Mouse (Mus musculus) right cerebral cortex, adult 18-20 months (tissue): ENCODE measurements around the gene Syncrip.

Experiments
- DNase-seq: peaks from one replicate; pipeline ENCODE4 v3.0.0; 2022; ENCODE audit warnings: mixed read lengths

The Syncrip gene

DNA sequence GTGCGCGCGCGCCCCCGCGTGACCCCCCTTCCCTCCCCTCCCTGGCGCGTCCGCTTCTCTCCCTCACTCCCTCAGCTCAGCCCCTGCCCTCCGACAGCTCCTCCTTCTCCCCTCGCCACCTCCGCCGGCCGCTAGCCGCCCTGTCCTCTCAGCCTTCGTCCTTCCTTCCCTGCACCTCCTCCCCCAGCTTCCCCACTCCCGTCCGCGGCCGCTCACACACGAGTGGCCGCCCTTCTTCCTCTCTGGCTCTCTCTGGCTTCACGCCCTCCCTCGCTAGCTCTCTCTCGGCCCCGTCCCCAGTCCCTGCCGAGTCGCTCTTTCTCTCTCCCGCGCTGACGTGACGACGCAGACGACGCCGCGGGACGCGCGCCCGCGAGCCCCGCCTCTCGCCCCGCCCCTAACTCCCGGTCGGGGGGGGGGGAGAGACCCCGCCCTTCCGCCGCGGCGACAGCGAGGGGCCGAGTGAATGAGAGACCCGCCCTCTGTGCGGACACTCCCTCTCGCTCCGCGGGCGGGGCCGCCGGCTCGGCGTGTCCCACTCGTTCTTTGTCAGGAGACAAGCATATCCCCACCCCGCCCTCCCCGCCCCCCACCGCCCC lies at the start of gene Syncrip:
Gene Syncrip, minus strand, starts transcription at position 345 of the 599 bp plus-strand sequence.
- peak; percentile 91 for DNase-seq

DNA sequence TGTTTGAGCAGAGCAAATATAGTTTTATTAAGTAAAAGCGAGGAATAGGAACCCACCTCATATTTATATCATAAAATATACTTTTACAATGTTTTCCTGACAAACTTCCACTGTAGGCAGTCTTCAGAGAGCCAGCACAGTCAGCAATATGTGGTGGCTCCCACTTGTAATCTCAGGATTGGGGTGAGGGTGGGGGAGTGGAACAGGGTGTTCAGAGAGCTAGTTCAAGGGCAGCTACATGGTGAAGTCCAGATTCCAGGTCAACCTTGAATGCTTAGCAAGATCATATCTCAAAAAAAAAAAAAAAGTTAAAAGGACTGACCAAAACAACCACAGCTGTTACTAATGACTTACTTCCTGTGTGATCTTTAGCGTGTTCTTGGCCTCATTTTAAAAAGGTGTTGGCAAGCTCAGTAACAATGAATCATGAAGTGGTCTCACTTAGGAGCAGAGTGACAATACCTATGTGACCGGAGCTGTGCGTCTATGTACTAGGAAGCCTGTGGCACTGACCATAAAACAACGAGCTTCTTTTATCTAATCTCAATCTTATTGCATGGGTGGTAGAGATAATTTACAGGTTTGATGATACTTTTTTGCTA lies 47.7 kb upstream of the Syncrip start:
- DNase-seq, result no peak

DNA sequence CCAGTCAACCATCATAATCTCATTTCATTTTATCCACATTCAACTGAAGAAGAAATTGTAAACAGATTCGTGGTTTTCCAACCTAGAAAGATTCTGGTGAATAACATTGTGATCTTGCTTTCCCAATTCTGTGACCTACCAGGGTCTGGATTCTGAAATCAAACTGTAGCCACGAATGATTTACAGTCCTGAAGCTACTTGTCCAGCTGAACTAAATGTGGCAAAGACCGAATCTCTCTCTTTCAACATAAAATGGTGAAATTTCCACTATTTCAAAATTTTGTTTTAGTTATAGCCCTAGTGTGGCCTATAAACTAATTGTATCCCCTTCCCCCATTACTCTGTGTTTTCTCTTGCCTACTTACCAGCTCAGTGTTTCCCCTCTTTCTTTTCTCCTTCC lies 47.2 kb upstream of the Syncrip start:
- DNase-seq, result no peak

DNA sequence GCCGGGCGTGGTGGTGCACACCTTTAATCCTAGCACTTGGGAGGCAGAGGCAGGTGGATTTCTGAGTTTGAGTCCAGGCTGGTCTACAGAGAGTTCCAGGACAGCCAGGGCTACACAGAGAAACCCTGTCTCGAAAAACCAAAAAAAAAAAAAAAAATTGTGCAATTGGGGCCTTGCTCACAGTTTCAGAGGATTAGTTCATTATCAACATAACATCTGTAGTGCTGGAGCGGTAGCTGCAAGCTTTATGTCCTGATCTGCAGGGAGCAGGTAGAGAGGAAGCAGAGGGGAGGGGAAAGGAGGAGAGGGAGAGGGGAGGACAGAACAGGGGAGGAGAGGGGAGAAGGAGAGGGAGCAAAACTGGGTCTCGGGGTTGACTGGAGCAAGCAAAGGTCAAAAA lies 46.4 kb upstream of the Syncrip start:
- no peak for DNase-seq

DNA sequence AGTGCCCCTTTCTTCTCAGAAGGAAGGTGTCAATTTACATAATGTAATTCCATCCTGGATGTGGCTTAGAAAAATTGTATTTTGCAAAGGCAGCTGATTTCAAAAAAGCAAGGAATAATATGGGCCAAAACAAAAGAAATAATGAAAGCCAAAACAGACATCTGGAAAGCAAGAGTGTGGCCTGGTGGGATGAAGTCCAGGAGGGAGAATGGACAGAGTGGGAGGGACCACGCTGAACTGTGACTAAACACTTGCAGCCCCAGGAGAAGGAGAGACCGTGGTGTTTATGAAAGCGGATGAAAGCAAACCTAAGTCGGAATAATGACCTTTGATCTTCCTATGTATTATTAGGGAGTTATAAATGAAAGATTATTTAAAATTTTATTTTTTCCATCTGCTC lies 45.6 kb upstream of the Syncrip start:
- DNase-seq, result no peak

DNA sequence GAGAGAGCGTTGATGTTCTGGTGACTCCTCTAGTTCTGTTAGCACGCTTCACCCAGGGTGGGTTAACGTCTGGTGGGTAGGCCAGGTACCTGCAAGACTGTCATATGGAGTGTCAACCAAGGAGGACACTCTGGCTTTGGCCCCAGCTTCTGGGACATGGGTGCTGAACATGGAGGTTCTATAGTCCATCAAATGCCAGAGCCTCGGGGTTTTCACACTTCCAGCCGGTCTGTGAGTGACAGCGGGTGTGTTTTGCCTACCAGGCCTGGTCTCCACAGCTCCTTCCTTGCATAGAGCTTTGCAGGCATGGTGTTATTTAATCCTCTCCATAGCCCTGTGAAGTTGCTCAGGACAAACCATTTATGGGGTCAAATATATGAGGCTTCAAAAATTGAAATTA lies 43.0 kb upstream of the Syncrip start:
- DNase-seq, result no peak

DNA sequence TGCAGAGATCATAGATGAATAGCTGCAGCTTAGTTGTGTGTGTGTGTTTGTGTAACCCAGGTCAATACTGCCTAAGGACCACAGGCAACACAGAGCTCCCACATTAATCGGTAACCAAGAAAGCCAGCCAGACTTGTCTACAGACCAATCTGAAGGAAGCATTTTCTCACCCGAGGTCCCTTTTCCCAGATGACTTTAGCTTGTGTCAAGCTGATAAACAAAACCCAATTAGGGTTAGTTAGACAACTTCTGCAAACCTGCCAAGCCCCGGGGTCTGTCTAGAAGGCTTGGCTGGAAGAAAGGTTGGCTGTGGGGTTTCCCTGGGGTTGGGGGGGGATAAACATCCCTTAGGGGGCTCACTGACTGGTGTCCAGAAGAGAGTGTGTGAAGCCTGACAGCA lies 42.4 kb upstream of the Syncrip start:
- DNase-seq, result no peak

DNA sequence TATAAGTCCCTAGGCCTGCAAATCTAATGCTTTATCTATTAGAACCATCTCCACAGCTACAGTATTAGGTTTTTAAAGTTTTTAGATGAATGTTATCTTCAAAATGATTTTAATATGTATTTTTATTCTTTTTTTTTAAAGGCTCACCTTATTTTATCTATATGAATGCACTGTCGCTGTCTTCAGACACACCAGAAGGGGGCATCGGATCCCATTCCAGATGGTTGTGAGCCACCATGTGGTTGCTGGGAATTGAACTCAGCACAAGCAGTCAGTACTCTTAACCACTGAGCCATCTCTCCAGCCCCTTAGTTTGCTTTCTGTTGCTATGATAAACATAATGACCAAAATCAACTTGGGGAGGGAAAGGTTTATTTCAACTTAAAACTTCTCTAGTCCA lies 42.0 kb upstream of the Syncrip start:
- DNase-seq, result no peak

DNA sequence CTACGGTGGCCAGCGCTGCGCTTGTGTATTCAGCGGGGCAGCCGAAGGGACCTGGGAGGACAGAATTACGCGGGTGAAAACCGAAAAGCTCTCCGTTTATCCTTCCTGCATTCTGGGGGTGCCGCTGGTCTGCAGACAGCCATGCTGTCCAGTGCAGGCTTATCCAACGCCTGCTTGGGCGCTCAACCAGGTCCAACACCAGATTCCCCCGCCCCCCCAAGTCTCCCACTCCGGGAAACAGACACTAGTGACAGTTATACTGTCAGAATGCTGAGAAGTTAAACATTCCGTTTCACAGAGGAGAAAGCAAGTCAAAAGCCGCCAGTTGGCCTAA lies 40.9 kb upstream of the Syncrip start:
- no peak for DNase-seq

DNA sequence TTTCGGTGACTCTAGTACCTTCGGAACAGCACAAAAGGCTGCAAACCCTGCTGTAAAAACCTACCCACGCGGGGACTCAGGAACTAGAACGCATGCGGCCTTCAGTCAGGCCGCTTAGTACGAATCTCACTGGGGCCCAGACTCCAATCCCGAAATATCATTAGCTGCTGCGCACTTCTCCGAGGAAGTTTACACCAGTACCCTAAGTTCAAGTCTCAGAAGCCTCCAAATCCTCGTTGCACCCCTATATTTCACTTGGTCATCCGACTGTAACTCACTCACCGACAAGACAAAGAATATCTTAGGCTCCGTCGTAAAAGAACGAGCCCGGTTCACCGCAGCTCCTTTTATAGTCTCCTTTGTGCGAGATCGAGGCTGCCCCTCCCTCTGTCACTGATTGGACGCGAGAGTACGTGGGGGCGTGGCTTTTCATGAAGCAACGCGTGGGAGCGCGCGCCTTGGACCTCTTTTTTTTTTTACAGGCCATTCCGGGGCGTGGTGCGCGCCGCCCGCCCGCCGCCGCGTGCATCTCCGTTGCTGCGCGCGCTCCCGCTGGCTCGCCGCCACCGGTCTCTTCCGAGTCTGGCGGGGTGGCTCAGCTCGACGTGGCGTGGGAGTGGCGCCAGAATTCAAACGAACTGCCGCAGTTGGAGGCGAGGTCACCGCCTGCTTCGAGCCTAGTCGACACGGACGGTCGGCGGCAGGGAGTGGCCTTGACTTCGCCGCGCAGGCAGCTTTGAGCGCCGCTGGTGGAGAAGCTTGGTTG lies 40.4 kb upstream of the Syncrip start:
- DNase-seq, result peak; percentile 96

DNA sequence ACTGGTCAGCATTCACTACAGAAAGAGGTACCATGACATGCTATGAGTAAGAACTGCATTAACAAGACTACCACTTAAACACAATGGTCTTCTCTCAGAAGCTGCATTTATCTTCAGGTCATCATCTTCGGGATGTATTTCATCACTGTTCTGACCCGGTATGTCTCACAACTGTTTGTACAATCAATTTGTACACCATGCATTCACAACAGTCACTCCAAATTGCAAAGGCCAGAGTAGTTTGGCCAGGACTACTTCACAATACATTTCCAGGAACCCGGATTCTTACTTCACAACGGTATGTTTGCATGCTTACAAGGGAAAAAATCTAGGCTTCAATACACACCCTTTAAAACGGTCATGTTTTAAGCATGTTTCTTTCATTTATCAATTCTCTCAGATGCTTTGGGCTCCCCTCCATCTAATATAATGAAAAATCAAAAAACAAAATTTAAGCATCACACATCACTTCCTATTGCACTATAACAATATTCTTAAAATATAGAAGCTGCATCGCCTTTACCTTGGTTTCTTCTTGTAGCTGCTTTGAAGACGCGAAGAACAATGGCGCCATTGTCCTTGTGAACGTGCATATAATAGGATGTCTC lies 39.7 kb upstream of the Syncrip start:
- DNase-seq, result no peak

DNA sequence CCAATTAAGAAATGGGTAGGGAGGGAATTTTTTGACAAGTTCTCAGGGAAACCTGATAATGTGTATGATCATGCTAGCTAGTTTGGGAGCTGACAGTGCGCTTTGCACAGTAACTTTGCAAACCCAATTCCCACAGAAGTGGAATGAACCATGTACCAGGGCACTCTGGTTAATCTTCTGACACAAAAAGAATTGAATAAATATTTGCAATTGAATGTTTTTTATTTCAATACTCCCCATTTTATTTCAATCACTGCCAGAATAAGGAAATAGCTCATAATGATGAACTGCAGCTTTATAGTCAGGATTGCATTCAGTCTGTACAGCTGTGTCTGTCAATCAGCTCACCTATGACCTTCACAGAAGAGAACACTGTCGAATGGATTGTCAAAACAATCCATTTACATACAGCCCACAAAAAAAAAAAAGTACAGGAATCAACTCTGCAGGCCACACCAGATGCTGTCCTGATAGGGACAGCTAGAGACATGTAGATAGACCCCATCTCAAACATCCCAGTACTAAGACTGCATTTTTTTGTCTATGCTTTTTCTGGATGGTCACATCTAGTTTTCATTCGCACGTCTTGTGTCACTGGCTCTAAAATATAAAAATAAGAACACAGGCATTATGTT lies 38.6 kb upstream of the Syncrip start:
- no peak for DNase-seq

DNA sequence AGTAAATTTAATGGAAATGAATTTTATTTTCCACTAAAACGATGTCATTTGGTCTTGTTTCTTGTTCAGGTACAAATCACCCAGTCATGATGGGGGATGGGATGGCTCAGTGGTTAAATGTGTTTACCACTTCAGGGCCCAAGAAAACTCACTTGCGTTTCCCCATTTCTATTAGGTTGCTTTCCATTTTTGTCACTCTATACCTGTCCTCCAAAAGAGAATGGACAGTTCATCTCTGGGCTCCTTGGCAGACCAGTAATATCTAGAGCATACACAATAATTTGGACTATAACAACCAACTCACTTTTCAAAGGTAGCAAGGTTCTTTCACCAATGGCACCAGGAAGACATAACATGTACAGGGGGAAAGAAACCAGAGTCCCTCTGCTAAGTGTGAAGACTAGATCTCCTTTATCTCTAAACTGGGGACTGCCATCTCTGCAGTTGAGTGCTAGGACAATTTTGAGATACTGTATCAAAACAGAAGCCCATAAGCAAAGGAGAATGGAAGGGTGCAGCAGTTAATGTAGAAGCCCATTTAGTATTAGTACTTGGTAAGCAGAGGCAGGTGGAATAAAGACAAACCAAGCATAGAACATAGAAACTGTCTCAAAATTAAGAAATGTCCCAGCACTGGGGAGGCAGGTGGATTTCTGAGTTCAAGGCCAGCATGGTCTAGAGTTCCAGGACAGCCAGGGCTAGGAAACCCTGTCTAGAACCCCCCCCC lies 37.9 kb upstream of the Syncrip start:
- DNase-seq, result no peak

DNA sequence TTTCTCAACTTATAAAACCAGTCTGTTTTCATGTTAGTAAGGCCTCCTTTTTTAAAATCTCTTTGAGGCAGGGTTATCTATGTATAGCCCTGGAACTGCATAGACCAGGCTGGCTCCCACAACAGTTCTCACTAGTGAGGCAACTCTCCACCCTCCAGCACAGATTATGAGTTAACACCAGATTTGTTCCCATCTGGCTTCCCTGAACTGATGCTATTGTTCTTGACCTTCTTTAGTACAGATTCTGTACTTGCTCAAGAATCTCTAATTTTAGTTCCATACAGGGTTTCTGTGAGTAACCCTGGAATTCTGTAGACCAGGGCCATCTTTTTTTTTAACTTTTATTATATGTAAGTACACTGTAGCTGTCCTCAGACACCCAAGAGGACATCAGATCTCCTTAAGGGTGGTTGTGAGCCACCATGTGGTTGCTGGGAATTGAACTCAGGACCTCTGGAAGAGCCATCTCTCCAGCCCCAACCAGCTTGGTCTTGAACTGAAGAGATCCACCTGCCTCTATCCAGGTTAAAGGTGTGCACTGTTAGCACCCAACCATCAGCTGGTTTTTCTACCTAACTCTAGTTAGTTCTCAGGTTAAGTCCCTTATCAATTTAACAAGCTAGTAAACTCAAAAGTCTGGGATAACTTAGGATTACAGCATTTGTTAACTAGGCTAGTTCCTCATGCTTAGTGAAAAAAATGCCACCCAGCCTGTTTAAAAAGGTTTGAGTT lies 37.2 kb upstream of the Syncrip start:
- DNase-seq, result no peak

DNA sequence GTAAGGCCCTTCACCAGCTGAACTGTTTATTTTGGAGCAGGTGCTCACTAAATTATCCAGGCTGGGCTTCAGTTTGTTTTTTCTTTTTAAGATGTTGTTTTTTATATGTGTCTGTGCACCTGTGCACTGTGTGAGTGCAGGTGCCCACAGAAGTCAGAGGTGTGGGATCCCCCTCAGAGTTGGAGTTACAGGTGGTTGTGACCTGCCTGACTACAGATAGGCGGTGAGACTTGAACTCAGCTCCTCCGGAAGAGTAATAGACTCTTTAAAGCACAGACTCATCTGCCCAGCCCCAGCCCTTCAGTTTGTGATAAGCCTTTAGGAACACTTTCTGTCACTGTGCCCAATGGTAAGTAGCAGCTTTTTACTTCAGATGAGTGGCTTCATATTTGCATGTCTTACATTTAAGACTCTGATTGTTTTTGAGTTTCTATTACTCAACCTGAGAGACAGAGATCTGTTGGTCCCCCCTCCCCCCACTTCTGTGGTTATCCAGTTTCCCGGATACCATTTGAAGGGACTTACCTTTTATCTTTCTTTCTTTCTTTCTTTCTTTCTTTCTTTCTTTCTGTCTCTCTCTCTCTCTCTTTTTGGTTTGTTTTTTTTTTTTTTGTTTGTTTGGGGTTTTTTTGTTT lies 34.1 kb upstream of the Syncrip start:
- DNase-seq, result no peak

DNA sequence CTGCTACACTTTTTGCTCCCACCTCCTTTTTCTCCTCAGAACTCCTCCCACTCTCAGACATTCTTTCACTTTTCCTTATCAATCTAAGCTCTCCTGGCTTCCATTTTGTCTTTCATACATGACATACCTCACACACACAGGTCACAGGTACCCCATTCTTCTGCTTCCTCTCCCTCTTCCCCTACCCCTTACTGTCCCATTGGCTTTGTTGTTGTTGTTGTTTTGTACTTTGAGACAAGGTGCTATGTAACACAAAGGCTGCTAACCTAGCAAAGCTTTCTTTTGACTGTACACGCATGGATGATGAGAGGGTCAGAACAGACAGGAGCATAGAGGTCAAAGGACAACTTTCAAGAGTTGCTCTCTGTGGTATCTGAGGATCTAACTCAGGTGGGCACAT lies 33.2 kb upstream of the Syncrip start:
- no peak for DNase-seq

DNA sequence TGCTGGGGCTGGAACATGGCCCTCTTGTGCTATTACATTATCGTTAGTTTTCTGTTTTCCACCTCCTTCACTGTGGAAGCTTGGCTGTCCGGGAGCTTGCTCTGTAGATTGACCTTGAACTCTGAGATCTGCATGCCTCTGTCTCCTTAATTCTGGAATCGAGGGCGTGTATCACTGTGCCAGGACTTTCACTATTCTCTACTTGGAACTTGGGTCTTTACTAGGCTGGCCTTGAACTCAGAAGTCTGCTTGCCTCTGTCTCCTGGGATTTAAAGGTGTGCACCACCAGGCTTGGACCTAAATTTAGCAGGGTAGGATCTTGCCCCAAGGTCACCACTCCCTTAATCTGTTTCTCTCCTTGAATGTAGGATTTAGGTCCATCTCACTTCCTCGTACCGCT lies 19.5 kb upstream of the Syncrip start:
- no peak for DNase-seq

DNA sequence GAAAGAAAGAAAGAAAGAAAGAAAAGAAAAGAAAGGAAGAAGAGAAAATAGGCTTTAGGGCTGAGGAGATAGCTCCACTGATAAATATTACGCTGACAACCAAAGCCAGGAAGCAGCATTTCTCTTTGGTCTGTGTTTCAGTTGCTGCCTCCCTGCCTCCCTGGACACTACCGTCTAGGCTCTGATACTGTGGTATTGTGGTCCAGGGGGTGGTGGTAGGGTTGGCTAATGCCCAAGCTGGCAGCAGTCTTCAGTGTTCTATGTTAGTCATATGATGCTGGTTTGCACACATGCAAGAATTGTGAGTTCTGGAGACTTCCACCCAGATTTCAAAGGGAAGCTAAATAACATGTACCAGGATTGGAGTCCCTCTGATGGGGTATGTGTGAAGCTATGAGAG lies 17.7 kb upstream of the Syncrip start:
- DNase-seq, result no peak

DNA sequence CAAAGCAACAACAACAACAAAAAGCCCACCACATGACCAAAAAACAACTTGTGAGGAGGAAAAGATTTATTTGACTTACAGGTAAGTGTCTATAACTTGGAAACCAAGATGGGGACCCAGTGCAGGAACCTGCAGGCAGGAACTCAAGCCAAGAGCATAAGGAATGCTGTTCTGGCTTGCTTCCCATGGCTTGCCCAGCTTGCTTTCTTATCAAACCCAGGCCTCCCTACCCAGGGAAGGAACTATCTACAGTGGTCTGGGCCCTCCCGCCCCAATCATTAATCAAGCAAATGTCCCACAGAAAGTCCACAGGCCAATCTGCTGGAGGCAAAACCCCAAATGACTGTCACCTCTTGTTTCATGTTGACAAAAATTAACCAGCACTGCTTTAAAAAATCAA lies 10.1 kb upstream of the Syncrip start:
- DNase-seq, result no peak

DNA sequence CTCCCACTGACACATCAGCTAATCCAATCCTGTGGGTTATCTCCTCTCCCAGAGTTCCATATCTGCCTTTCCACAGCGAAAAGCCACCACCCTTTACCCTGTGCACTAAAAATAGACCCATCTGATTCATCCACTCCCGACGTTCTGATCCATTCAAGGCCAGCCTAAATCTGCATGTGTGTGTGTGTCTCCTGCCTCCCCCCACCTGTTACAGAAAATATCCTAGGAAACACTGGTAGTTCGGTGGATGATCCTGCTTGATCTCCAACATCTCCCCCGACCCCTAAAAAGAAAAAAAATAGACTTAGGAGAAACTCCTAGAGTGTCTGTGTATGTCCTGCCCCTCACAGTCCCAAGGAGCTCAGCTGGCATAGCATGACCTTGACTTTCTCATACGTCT lies 2.2 kb upstream of the Syncrip start:
- no peak for DNase-seq

DNA sequence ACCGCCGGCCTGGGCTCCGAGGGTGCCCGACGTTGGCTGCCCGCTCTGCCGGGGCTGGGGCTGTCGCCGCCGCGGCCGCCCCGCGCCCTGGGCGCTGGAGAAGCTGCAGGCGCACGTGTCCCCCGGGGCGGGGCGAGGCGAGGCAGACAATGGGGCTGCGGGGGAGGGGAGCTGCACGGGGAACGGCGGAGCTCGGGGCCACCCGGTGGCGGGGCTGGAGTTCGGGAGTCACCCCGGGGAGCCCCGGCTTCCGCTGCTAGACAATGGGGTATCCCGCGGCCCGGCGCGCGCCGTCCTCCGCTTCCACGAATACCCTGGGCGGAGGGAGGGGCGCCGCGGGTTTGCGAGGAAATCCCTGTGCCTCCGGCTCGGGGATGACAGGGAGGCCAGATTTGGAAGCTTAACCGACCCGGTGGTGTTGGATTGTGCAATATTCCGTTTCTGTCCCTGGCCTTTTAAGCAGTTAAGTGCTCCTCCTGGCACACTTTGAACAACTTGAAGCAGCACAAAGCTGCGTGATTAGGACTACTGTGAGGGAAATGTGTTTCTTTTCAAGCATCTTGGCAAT lies 539 bp upstream of the Syncrip start:
- DNase-seq, result peak; percentile 85
